Comparison of ENCODE assay signal across 25 mouse cellular contexts in the genomic region with DNA sequence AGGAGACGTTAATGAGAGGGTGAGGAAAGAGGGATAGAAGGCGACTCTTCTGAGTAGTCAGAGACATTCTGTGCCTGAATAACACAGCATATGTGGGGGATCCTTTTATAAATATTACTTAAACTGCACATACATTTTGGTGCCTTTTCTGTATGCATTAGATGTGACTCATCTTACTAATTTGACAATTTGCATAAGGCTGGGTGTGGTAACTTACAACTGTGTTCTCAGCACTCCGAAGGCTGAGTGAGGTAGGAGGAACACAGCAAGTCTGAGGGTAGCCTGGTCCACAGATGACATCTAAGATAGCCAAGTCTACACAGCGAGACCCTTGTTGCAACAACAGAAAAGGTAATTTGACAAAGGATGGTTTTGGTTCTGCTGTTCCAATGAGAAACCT.
"Had no signal": no experiment of that assay in that cellular context is flagged by ENCODE, and none has a peak within 500 bp of the region (broad histone marks: within the 10 kb centered on the region; RNA-seq: fewer than 3 reads in every experiment).

No protein-coding gene starts in this region.

- DNase-seq: gastrocnemius, postnatal 25 days; heart, adult 18-20 months; heart, postnatal 10 days; heart, postnatal 4 days; kidney, adult 18-20 months; kidney, adult 8-10 months; kidney, postnatal 10 days; kidney, postnatal 25 days; kidney, postnatal 4 days; layer of hippocampus, adult 9-11 months; liver; liver, embryonic 13.5 days had no signal

- ATAC-seq: hindbrain, embryonic 16.5 days; inflammation-experienced regulatory T-cells, adult 6 months; intestine, embryonic 15.5 days; intestine, postnatal 0 days had no signal

- H3K27ac ChIP-seq: heart, embryonic 10.5 days; hindbrain, embryonic 10.5 days; hindbrain, embryonic 12.5 days; hindbrain, embryonic 14.5 days; intestine, embryonic 15.5 days; left cerebral cortex, adult 2 months; limb, embryonic 10.5 days; limb, embryonic 12.5 days; liver, embryonic 13.5 days; liver, embryonic 15.5 days had no signal

- H3K4me3 ChIP-seq: heart, embryonic 10.5 days; heart, embryonic 12.5 days; hindbrain, embryonic 10.5 days; hindbrain, embryonic 12.5 days; intestine, embryonic 15.5 days; left cerebral cortex, adult 2 months; limb, embryonic 10.5 days; limb, embryonic 12.5 days; liver, embryonic 13.5 days; liver, embryonic 15.5 days had no signal
